Mouse (Mus musculus) stomach, postnatal 0 days (tissue): ENCODE measurements around the gene Il6st.

ENCODE experiments used
- CTCF ChIP-seq: IDR thresholded peaks from 2 replicates; pipeline ENCODE4 v1.5.1; 2016; ENCODE audit warnings: antibody characterized with exemption, low read depth, mild to moderate bottlenecking, moderate library complexity
- EP300 ChIP-seq: optimal IDR thresholded peaks from 2 replicates; pipeline ENCODE3; 2016; ENCODE audit warnings: antibody characterized with exemption

DNA sequence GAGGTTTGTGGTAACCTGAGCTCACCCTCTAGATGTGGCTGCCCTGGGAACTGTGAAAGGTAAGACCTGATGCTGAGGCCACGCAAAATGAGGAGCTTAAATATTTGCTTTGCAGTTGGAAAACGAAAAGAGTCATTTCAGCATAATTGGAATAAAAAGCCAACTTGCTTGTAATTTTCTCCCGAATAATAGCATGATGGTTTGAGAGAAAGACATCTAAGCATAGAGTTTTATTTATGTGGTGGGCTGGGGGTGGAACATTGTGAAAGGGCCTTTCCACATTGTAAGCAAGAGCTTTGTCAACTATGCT lies 3.0 kb downstream of the Il6st start:
- no peak for TF ChIP-seq CTCF
- no peak for TF ChIP-seq EP300
